Mouse (Mus musculus) E14TG2a.4 (cell line): ENCODE data around the gene Rbms2.

ENCODE experiments used
- CTCF ChIP-seq: conservative IDR thresholded peaks from 2 replicates; pipeline ENCODE4 v1.5.1; 2014; ENCODE audit warnings: low read length
- NANOG ChIP-seq: IDR thresholded peaks from 2 replicates; pipeline ENCODE4 v1.6.1; 2014; ENCODE audit warnings: borderline replicate concordance, low read length, mixed read lengths
- POU5F1 ChIP-seq: IDR thresholded peaks from 2 replicates; pipeline ENCODE4 v1.6.1; 2014; ENCODE audit warnings: low read length, borderline replicate concordance

DNA sequence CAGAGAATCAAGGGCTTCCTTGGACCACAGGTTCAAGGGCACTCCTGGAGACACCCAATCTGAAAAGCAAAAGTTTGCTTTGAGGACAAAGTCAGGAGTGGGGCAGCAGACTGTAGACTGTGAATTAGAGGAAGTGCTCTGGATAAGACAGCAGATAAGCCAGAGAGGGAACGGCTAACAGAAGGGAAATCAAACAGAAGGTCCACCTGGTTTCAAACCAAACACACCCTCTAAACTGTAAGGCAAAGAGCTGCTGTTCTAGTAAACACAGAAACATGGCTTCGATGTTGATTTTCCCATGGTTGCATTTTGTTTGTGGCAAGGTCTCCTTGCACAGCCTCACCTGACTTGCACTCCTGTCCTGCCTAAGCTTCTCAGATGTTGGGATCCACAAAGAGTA is 11.4 kb upstream of the Rbms2 start:
- TF ChIP-seq NANOG (no peak), CTCF (no peak), POU5F1 (no peak)
